Mouse (Mus musculus) liver, adult 2 months (tissue): Measurements from ENCODE around the gene Apobr. TPM values are rescaled to one million over a fixed set of nuclear protein-coding genes. Genes with fewer than 3 reads are reported as not detected.

Source experiments
- DNase-seq: peaks from one replicate; pipeline ENCODE4 v3.0.0-alpha.2; 2011; ENCODE audit warnings: low read depth, low spot score; ENCODE audit errors: extremely low read depth
- H3K27ac ChIP-seq: fragments of 200-500 bp; replicated peaks from 2 replicates; pipeline ENCODE4 v1.5.1; 2012; ENCODE audit warnings: low read depth, mild to moderate bottlenecking, control low read depth, inconsistent platforms, low read length; ENCODE audit not compliant: insufficient read depth
- H3K27me3 ChIP-seq: fragments of 200-500 bp; 2 replicates; pipeline ENCODE4 v1.6.1; 2012; ENCODE audit warnings: mild to moderate bottlenecking, moderate library complexity, low read length, inconsistent platforms; ENCODE audit not compliant: control insufficient read depth, insufficient read depth
- H3K36me3 ChIP-seq: fragments of 200-500 bp; 2 replicates; pipeline ENCODE4 v1.6.1; 2012; ENCODE audit warnings: low read length, inconsistent platforms; ENCODE audit not compliant: control insufficient read depth, insufficient read depth
- H3K4me1 ChIP-seq: fragments of 200-500 bp; 2 replicates; pipeline ENCODE4 v1.6.1; 2011; ENCODE audit warnings: low read length; ENCODE audit not compliant: control insufficient read depth, insufficient read depth
- H3K4me3 ChIP-seq: fragments of 200-500 bp; 2 replicates; pipeline ENCODE4 v1.5.1; 2011; ENCODE audit warnings: low read depth, mild to moderate bottlenecking, control low read depth, low read length, moderate library complexity; ENCODE audit not compliant: insufficient read depth
- H3K79me2 ChIP-seq: fragments of 200-500 bp; 2 replicates; pipeline ENCODE4 v1.6.1; 2012; ENCODE audit warnings: inconsistent platforms, mild to moderate bottlenecking, low read length, moderate library complexity; ENCODE audit not compliant: control insufficient read depth, insufficient read depth
- H3K9ac ChIP-seq: fragments of 200-500 bp; 2 replicates; pipeline ENCODE4 v1.6.1; 2012; ENCODE audit warnings: low read depth, mild to moderate bottlenecking, control low read depth, inconsistent platforms, low read length
- CTCF ChIP-seq: fragments of 200-500 bp; IDR thresholded peaks from 2 replicates; pipeline ENCODE4 v1.5.1; 2011; ENCODE audit warnings: low read depth, low read length, control low read depth
- POLR2A ChIP-seq: fragments of 200-500 bp; IDR thresholded peaks from 2 replicates; pipeline ENCODE4 v1.6.1; 2011; ENCODE audit warnings: low read length, control low read depth; ENCODE audit not compliant: insufficient read depth; ENCODE audit errors: extremely low read depth
- WGBS: fragments of 180-500 bp; shearing (Covaris S2); methylation state at CpG from one replicate; pipeline ENCODE4 v1.1.7; 2018; 5-methylcytosine and 5-hydroxymethylcytosine counted together
- polyA plus RNA-seq: library from polyadenylated mRNA; depleted of rRNA; stranded (reverse); fragments of >200 nt; gene quantifications from 2 replicates; pipeline ENCODE4 v1.2.3, GENCODE M21; 2012; rRNA removed
- total RNA-seq: library from RNA; depleted of rRNA; stranded (reverse); fragments of >200 nt; gene quantifications from 2 replicates; pipeline ENCODE4 v1.2.3, GENCODE M21; 2014; rRNA removed

The Apobr gene
- total and polyA plus RNA-seq, 2 experiments, result 0.74 to 1.0 TPM

DNA sequence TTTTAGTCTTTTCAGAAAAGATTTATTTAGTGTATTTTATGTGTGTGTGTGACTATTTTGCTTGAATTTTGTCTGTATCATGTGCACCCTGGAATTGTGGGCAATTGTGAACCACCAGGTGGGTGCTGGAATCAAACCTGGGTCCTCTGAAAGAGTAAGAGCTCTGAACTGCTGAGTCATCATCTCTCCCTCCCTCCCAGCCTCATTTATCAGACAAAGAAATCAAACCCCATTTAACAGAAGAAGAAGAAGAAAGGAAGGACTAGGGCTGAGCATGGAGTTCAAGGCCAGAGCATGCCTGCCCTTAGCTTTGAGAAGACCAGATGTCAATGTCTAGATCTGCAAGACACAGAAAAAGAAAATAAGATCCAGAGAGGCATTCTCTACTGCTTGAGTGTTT is 50.6 kb downstream of the Apobr start:
- no peaks in the 10 kb centered on the region for H3K27me3 ChIP-seq
- no peak for DNase-seq
- no peak for TF ChIP-seq POLR2A
- no peak for TF ChIP-seq CTCF
- no peaks in the 10 kb centered on the region for H3K79me2 ChIP-seq
- peaks cover 3% of the 10 kb centered on the region for H3K4me1 ChIP-seq
- no peak overlapping the region for H3K4me3 ChIP-seq
- H3K9ac ChIP-seq, result no peak overlapping the region
- no peaks in the 10 kb centered on the region for H3K36me3 ChIP-seq
- H3K27ac ChIP-seq, result no peak overlapping the region

- no peaks in the 10 kb centered on the region for H3K27me3 ChIP-seq
- no peaks in the 10 kb centered on the region for H3K79me2 ChIP-seq
- DNase-seq, result peak; percentile 75
- no peaks in the 10 kb centered on the region for H3K36me3 ChIP-seq
- 17% methylated on average over 4 of the region's 4 CpGs for WGBS
- no peak overlapping the region for H3K27ac ChIP-seq
- no peak overlapping the region for H3K4me3 ChIP-seq
- TF ChIP-seq POLR2A (no peak), CTCF (peak; percentile 59; the same call in 1 of the 2 replicates)
- peaks cover 3% of the 10 kb centered on the region for H3K4me1 ChIP-seq
- no peak overlapping the region for H3K9ac ChIP-seq
Measured at GRCm38 (mm10) chr7:126636733-126637520, 52.2 kb downstream of the Apobr start.

Other genes with a start within 250 kb of the Apobr start
- gene Lat, start 215.4 kb upstream of the Apobr start, total RNA-seq, result 0.46 and 1.3 TPM in 2 replicates
- 1.4 TPM in 2 replicates for gene Lat, start 215.4 kb upstream of the Apobr start, polyA plus RNA-seq
- 14.5 and 28.4 TPM in 2 replicates for gene Spns1, start 207.5 kb upstream of the Apobr start, total RNA-seq
- 62.8 and 74.8 TPM in 2 replicates for gene Spns1, start 207.5 kb upstream of the Apobr start, polyA plus RNA-seq
- gene Nfatc2ip, start 188.2 kb upstream of the Apobr start, total RNA-seq, result 1.3 and 1.7 TPM in 2 replicates
- 2.1 and 2.8 TPM in 2 replicates for gene Nfatc2ip, start 188.2 kb upstream of the Apobr start, polyA plus RNA-seq
- gene Cd19, start 170.1 kb upstream of the Apobr start, total RNA-seq, result 0.18 and 0.87 TPM in 2 replicates
- 0.47 and 1.7 TPM in 2 replicates for gene Cd19, start 170.1 kb upstream of the Apobr start, polyA plus RNA-seq
- 6.5 and 8.6 TPM in 2 replicates for gene Rabep2, start 156.2 kb upstream of the Apobr start, total RNA-seq
- gene Rabep2, start 156.2 kb upstream of the Apobr start, polyA plus RNA-seq, result 9.8 and 15.1 TPM in 2 replicates
- 5.0 TPM in 1 of 2 replicates, not detected in the other for gene Atp2a1, start 121.8 kb upstream of the Apobr start, total RNA-seq
- 0.21 and 0.34 TPM in 2 replicates for gene Atp2a1, start 121.8 kb upstream of the Apobr start, polyA plus RNA-seq
- gene Sh2b1, start 109.5 kb upstream of the Apobr start, total RNA-seq, result 4.6 and 7.7 TPM in 2 replicates
- 36.2 and 43.1 TPM in 2 replicates for gene Sh2b1, start 109.5 kb upstream of the Apobr start, polyA plus RNA-seq
- gene Tufm, start 97.6 kb upstream of the Apobr start, total RNA-seq, result 90.8 and 94.4 TPM in 2 replicates
- 163 TPM in 2 replicates for gene Tufm, start 97.6 kb upstream of the Apobr start, polyA plus RNA-seq
- gene Atxn2l, start 81.5 kb upstream of the Apobr start, total RNA-seq, result 4.6 and 6.4 TPM in 2 replicates
- gene Atxn2l, start 81.5 kb upstream of the Apobr start, polyA plus RNA-seq, result 42.9 and 81.3 TPM in 2 replicates
- gene Eif3c, start 18.5 kb upstream of the Apobr start, total RNA-seq, result 79.4 and 85.6 TPM in 2 replicates
- gene Eif3c, start 18.5 kb upstream of the Apobr start, polyA plus RNA-seq, result 54.2 and 64.1 TPM in 2 replicates
- 7.1 and 9.5 TPM in 2 replicates for gene Cln3, start 875 bp downstream of the Apobr start, total RNA-seq
- 40.9 and 57.0 TPM in 2 replicates for gene Cln3, start 875 bp downstream of the Apobr start, polyA plus RNA-seq
- gene Il27, start 10.0 kb downstream of the Apobr start, total RNA-seq, result not detected in 2 replicates
- 0.31 TPM in 1 of 2 replicates, not detected in the other for gene Il27, start 10.0 kb downstream of the Apobr start, polyA plus RNA-seq
- gene Nupr1, start 45.9 kb downstream of the Apobr start, total RNA-seq, result 3.0 and 3.2 TPM in 2 replicates
- gene Nupr1, start 45.9 kb downstream of the Apobr start, polyA plus RNA-seq, result 1.2 TPM in 2 replicates
- 7.7 and 10.7 TPM in 2 replicates for gene Sgf29, start 64.4 kb downstream of the Apobr start, total RNA-seq
- 34.7 and 54.2 TPM in 2 replicates for gene Sgf29, start 64.4 kb downstream of the Apobr start, polyA plus RNA-seq
- gene Sult1a1, start 91.5 kb downstream of the Apobr start, total RNA-seq, result 661 and 727 TPM in 2 replicates
- 566 and 586 TPM in 2 replicates for gene Sult1a1, start 91.5 kb downstream of the Apobr start, polyA plus RNA-seq
- 15.6 and 20.5 TPM in 2 replicates for gene Bola2, start 110.5 kb downstream of the Apobr start, total RNA-seq
- 35.6 and 37.7 TPM in 2 replicates for gene Bola2, start 110.5 kb downstream of the Apobr start, polyA plus RNA-seq
- gene Slx1b, start 110.8 kb downstream of the Apobr start, total RNA-seq, result 4.1 and 4.6 TPM in 2 replicates
- 11.3 and 15.4 TPM in 2 replicates for gene Slx1b, start 110.8 kb downstream of the Apobr start, polyA plus RNA-seq
- 7.7 and 9.0 TPM in 2 replicates for gene Coro1a, start 122.8 kb downstream of the Apobr start, total RNA-seq
- 10.6 and 22.7 TPM in 2 replicates for gene Coro1a, start 122.8 kb downstream of the Apobr start, polyA plus RNA-seq
- gene Mapk3, start 174.7 kb downstream of the Apobr start, total RNA-seq, result 10.4 and 14.8 TPM in 2 replicates
- gene Mapk3, start 174.7 kb downstream of the Apobr start, polyA plus RNA-seq, result 68.7 and 70.7 TPM in 2 replicates
- gene Gdpd3, start 181.4 kb downstream of the Apobr start, total RNA-seq, result 0.46 and 2.3 TPM in 2 replicates
- 8.0 and 9.0 TPM in 2 replicates for gene Gdpd3, start 181.4 kb downstream of the Apobr start, polyA plus RNA-seq
- gene Ypel3, start 192.0 kb downstream of the Apobr start, total RNA-seq, result 26.4 and 35.2 TPM in 2 replicates
- gene Ypel3, start 192.0 kb downstream of the Apobr start, polyA plus RNA-seq, result 119 and 144 TPM in 2 replicates
- gene Tbx6, start 196.5 kb downstream of the Apobr start, total RNA-seq, result 0.13 and 0.18 TPM in 2 replicates
- gene Tbx6, start 196.5 kb downstream of the Apobr start, polyA plus RNA-seq, result 0.71 and 1.1 TPM in 2 replicates
- gene Ppp4c, start 207.6 kb downstream of the Apobr start, total RNA-seq, result 45.8 and 52.8 TPM in 2 replicates
- gene Ppp4c, start 207.6 kb downstream of the Apobr start, polyA plus RNA-seq, result 81.2 and 97.2 TPM in 2 replicates
- not detected in 2 replicates for gene Fam57b, start 212.7 kb downstream of the Apobr start, total RNA-seq
- 0.06 and 0.44 TPM in 2 replicates for gene Fam57b, start 212.7 kb downstream of the Apobr start, polyA plus RNA-seq
- gene 4930451I11Rik, start 246.7 kb downstream of the Apobr start, total RNA-seq, result not detected in 2 replicates
- not detected in 2 replicates for gene 4930451I11Rik, start 246.7 kb downstream of the Apobr start, polyA plus RNA-seq